Comparison of ENCODE assay signal across 15 mouse cellular contexts in the genomic region with DNA sequence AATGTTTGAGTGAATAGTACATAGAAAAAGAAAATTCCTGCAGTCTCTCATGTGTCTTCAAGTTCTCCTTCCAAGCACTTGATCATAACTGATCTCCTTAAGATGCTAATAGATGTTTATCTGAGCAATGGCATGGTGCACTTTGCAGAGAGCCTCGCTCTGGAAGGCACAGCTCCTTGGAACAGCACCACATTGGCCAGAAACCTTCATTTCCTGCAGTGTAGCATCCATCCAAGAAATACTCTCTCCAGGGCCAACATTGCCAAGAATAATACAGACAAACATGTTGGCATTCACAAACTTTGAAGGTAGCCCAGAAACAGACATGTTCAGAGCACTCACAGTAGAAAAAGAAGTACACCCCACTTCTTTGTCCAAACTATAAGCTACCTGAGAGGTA.
A peak's percentile ranks its signal among the peaks of the same experiment; 100 is the strongest.
DNase-seq lines count a peak whose midpoint lies in the region; ATAC-seq and TF ChIP-seq lines count a peak whose summit lies in the region.
"Had no signal": no experiment of that assay in that cellular context is flagged by ENCODE, and none has a peak within 500 bp of the region (broad histone marks: within the 10 kb centered on the region; RNA-seq: fewer than 3 reads in every experiment).

No protein-coding gene starts in this region.

- no peak for TF ChIP-seq CTCF in brain, embryonic 14.5 days (IDR thresholded peaks at IDR 0.05; ENCODE audit: borderline replicate concordance, extremely low read depth, insufficient read depth, insufficient read length)

- 61% methylated on average over 1 of the region's 1 CpGs for WGBS in forebrain, embryonic 16.5 days
- 81% methylated on average over 1 of the region's 1 CpGs for WGBS in forebrain, embryonic 14.5 days

- H3K4me3 ChIP-seq in forebrain, embryonic 16.5 days (replicated peaks; ENCODE audit: low read length), result no peak overlapping the region
- no peak overlapping the region for H3K4me3 ChIP-seq in forebrain, embryonic 14.5 days (ENCODE audit: low read depth, low read length)
- H3K4me3 ChIP-seq: embryonic facial prominence, embryonic 10.5 days; embryonic facial prominence, embryonic 12.5 days had no signal

- no peaks in the 10 kb centered on the region for H3K9me3 ChIP-seq in forebrain, embryonic 16.5 days (ENCODE audit: control insufficient read depth, low read length)
- no peaks in the 10 kb centered on the region for H3K9me3 ChIP-seq in forebrain, embryonic 14.5 days (replicated peaks; ENCODE audit: control insufficient read depth, low read length)
- H3K9me3 ChIP-seq: embryonic facial prominence, embryonic 10.5 days; embryonic facial prominence, embryonic 12.5 days had no signal

- TF ChIP-seq POLR2A in brain, embryonic 14.5 days (IDR thresholded peaks at IDR 0.05; ENCODE audit: borderline replicate concordance, extremely low read depth, insufficient read depth, insufficient read length, poor library complexity, severe bottlenecking), result no peak

- H3K36me3 ChIP-seq in forebrain, embryonic 16.5 days (ENCODE audit: control insufficient read depth, insufficient read depth), result no peaks in the 10 kb centered on the region
- H3K36me3 ChIP-seq in forebrain, embryonic 14.5 days (ENCODE audit: control insufficient read depth, insufficient read depth, low read length), result no peaks in the 10 kb centered on the region
- H3K36me3 ChIP-seq: embryonic facial prominence, embryonic 10.5 days; embryonic facial prominence, embryonic 12.5 days had no signal

- H3K27me3 ChIP-seq in forebrain, embryonic 16.5 days (replicated peaks; ENCODE audit: control insufficient read depth, insufficient read depth, low read length), result no peaks in the 10 kb centered on the region
- H3K27me3 ChIP-seq in forebrain, embryonic 14.5 days (replicated peaks; ENCODE audit: control insufficient read depth, insufficient read depth, low read length), result no peaks in the 10 kb centered on the region
- H3K27me3 ChIP-seq: embryonic facial prominence, embryonic 12.5 days had no signal

- H3K4me1 ChIP-seq in forebrain, embryonic 16.5 days (replicated peaks; ENCODE audit: control insufficient read depth, insufficient read depth, low read length), result peaks cover 5% of the 10 kb centered on the region
- H3K4me1 ChIP-seq in forebrain, embryonic 14.5 days (ENCODE audit: control insufficient read depth, insufficient read depth, low read length), result no peaks in the 10 kb centered on the region; the same call in 1 of the 2 replicates
- H3K4me1 ChIP-seq: embryonic facial prominence, embryonic 10.5 days; embryonic facial prominence, embryonic 12.5 days had no signal

- H3K4me2 ChIP-seq in forebrain, embryonic 16.5 days (ENCODE audit: low read length), result no peak overlapping the region
- H3K4me2 ChIP-seq in forebrain, embryonic 14.5 days (ENCODE audit: low read length), result no peak overlapping the region
- H3K4me2 ChIP-seq: embryonic facial prominence, embryonic 12.5 days had no signal

- DNase-seq in cerebellum, postnatal 10 days, result peak; percentile 71 to 75
- DNase-seq in cerebellum, adult 9-10 months, result no peak
- DNase-seq in cerebellum, postnatal 36 days, result peak; percentile 11 to 18
- DNase-seq in cerebellum, adult 11-12 months, result no peak
- DNase-seq in forebrain, embryonic 14.5 days (ENCODE audit: low spot score), result no peak
- DNase-seq in brain, embryonic 14.5 days (ENCODE audit: low read depth), result peak; percentile 16
- DNase-seq in lung, postnatal 36 days, result no peak
- DNase-seq: adrenal gland, adult 2 months; adrenal gland, postnatal 25 days; cerebellum, adult 18-20 months; cerebellum, adult 9-11 months; gastrocnemius, postnatal 14 days had no signal

- peak; percentile 66 for ATAC-seq in forebrain, embryonic 16.5 days
- ATAC-seq in forebrain, embryonic 14.5 days, result no peak

- H3K9ac ChIP-seq in forebrain, embryonic 16.5 days (replicated peaks; ENCODE audit: low read depth, low read length), result no peak overlapping the region
- no peak overlapping the region for H3K9ac ChIP-seq in forebrain, embryonic 14.5 days (ENCODE audit: low read length)
- H3K9ac ChIP-seq: embryonic facial prominence, embryonic 12.5 days had no signal

- no peak overlapping the region for H3K27ac ChIP-seq in forebrain, embryonic 16.5 days (ENCODE audit: low read length)
- H3K27ac ChIP-seq in forebrain, embryonic 14.5 days (ENCODE audit: low read depth, low read length), result no peak overlapping the region
- H3K27ac ChIP-seq: embryonic facial prominence, embryonic 10.5 days; embryonic facial prominence, embryonic 12.5 days had no signal

Comparison
In these comparisons a context has a peak if more than half of its experiments do, and no peak if none do; other contexts are left out.
1. DNase-seq: peak in cerebellum, postnatal 10 days (2 of 2), cerebellum, postnatal 36 days (2 of 2) and brain, embryonic 14.5 days (single experiment); none in cerebellum, adult 9-10 months (single experiment), cerebellum, adult 11-12 months (single experiment), forebrain, embryonic 14.5 days (single experiment) and lung, postnatal 36 days (single experiment).